Mouse (Mus musculus) urinary bladder, postnatal 36 days (tissue): Measurements from ENCODE around the gene Tyw1.
"Not testable (repeated sequence)": the region's sequence is repeated elsewhere in the genome, so short reads cannot be mapped to it uniquely, and the experiment has no call there.

ENCODE experiments used
- DNase-seq, 2 experiments: peaks; one replicate each; pipeline ENCODE4 v3.0.0; 2022; ENCODE audit warnings: low spot score in 2 of 2, mixed read lengths in 1 of 2

Gene Tyw1

DNA sequence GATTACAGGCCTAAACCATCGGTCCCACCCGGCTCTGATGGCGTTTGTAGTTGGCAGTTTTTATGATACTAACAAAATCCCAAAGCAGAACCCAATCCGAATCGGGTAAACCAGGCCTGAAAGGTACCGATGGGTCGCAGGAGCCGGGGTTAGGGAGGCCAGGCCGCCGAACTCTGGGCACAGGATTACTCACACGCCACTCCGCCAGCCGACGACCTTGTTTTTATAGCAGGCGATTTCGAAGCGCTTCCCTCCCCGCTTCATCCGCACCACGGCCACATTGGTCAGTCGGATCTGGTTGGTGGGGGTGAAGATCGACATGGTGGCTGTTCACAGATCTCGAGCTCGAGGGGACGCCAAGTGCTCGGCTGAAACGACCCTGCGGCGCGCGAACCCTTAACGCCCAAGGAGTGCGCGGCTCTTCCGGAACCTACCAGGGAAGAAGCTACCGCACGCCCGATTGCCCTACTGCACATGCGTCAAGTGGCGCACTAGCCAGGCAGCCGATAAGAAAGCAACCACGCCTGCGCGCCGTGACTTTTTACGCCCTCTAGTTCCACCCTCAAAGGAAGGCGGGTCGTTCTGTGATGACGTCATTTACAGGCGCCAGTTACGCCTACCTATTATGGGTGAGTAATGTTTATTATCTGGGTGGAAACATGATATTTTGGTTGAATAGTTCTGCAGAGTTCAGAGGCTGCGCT, at the start of gene Tyw1, which contains the start of gene Sbds:
Gene Tyw1 (plus strand): TSS at position 603 of the 704 bp plus-strand sequence.
Gene Sbds (minus strand): TSS at position 514 of the 704 bp plus-strand sequence.
- peak; percentile 96 to 99 for DNase-seq

DNA sequence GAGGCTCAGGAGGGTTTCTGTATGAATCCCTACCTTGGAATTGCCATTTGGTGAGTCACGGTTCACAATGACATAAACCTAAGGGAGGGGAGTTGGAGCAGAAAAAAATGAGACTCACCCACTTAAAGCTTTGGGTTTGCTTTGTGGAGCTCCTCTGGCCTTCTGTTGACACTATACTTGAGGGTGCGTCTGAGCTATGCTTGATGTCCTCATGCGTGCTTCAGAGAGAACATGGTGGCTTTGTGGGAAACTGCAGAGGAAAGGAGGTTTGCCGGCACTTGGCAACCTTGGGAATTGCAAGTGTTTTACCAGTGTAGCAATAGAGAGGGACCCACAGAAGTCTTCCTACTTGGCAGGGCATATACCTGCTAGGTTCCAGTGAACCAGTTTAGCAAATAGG, 48.1 kb upstream of the Tyw1 start:
- no peak for DNase-seq

DNA sequence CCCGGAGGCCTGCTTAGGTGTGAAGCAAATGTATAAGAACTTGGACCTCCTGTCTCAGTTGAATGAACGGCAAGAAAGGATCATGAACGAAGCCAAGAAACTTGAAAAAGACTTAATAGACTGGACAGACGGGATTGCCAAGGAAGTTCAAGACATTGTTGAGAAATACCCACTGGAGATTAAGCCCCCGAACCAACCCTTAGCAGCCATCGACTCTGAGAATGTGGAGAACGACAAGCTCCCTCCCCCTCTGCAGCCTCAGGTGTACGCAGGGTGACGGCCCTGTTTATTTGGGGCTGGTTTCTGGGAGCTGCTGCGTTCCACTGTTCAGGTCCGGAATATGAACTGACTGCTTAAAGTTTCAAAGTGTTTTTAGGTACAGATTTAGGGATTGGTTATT, 42.5 kb upstream of the Tyw1 start:
- DNase-seq = no peak

DNA sequence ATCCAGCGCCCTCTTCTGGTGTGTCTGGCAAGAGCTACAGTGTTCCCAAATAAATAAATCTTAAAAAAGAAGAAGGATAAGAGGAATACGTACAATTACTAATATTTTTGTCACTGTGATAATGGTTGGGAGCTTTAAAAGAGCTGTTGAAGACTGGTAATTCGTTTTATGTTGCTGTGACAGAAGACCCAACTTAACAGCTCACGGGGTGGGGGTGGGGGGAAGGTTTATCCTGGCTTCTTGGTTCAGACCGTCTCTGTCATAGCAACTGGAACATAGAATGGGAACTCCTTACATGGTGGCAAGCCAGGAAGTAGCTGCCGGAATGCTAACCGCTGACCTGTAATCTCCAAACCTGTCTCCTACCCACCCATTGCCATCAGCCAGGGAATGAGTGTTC, 38.6 kb upstream of the Tyw1 start, which contains the start of gene Tmem248:
Gene Tmem248 (plus strand): TSS at position 301 of the 400 bp plus-strand sequence.
- no peak for DNase-seq

DNA sequence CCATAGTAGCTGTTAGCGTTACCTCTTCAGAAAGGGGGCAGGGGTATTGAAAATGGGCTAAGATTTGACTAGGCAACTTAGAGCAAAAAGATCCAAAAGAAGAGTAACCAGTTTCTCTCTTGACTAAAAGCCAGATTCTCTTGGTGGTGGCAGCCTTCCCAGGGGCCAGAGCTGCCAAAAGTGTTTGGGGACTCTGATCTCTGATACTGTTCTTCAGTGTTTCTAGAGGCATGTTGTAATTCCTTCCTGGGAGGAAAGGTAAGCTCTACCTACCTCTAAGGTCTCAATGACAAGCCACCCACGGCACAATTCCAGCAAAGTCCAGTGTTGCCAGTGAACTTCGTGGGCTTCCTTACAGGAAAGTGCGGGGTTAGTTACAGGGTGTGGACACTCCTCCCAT, 38.0 kb upstream of the Tyw1 start:
- DNase-seq = no peak

DNA sequence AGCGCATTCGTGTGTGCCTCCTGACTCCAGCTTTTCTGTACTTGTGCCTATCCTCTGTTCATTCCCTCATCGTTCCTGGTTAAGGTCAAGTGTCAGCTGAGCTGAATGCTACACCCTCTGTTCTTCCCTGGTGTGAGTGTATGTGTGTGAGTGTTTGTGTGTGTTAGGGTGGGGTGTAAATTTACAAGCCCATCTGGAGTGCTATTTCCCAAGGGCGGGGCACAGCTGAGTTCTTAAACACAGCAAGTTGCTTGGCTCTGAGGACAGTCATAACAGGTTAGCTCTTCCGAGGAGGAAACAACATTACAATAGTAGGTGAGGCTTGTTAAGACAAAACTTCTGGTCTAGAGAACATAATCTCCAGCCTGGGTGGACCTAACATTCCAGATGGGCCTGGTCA, 37.1 kb upstream of the Tyw1 start:
- DNase-seq = no peak

DNA sequence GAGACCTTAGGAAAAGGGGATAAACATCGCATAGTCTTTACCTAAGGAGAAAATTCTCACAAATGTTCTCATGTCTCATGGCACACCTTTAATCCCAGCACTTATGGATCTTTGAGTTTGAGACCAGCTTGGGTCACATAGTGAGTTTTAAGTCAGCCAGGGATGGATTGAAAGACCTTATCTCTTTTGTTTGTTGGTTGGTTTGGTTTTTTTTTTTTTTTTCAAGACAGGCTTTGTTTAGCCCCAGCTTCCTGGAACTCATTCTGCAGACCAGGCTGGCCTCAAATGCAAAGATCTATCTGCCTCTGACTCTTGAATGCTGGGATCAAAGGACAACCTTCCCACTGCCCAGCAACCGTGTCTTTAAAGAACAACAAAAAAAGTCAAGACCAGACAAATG, 34.1 kb upstream of the Tyw1 start:
- DNase-seq = no peak

DNA sequence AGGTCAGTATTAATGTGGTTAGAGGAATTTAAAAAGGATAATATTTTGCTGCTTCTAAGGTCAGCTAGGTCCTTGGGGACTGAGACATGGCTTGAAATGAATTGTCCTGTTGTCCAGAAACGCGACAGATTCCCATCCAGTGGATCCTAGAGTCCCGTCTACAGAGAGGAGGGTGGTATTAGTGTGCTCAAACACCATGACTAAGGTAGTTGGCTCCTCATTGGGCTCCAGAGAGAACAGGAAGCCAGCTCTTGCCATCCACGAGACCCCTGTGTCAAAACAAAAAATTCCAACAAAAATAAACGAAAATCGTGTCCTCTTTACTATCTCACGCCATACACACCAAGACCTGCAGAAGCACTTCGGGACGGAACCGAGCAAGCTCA, 33.7 kb upstream of the Tyw1 start:
- peak in 1 of 2 experiments; percentile 11 for DNase-seq

DNA sequence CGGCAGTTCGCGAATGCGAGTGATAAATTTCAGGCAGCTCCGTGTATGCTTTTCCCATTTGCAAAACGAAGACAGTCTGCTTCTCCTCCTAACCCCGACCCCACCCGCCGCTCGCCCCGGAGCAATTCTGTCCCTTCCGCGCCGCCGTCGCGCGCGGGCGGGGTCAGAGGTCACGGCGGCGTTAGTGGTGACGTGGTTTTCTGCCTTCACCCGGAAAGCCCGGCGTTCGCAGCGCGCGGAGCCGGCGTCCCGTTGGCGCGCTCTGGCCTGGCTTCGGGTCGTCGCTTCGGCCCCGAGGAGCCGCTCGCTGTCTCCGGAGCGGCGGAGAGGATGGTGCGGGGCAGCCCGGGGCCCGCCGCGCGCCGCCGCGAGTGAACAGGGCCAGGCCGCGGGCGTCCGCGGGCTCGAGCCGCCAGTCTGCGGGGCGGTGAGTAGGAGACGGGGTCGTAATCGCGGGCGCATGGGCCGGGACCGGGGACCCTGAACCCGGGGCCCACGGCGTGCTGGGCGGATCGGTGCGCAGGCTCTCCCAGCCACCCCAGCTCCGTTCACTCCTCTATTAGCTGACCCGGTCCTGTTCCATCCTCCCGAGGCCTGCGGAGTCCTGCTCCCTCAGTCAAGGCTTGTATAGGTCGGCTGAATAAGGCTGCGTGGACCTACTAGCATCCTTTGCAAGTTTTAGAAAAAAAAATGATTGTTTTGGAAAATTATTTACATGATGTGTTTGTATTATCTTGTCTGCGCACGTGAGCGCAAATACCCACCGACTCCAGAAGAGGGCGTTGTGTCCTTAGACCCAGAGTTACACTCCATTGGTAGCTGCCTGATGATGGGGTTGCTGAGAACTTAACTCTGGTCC, 33.0 kb upstream of the Tyw1 start:
- peak; percentile 94 for DNase-seq

DNA sequence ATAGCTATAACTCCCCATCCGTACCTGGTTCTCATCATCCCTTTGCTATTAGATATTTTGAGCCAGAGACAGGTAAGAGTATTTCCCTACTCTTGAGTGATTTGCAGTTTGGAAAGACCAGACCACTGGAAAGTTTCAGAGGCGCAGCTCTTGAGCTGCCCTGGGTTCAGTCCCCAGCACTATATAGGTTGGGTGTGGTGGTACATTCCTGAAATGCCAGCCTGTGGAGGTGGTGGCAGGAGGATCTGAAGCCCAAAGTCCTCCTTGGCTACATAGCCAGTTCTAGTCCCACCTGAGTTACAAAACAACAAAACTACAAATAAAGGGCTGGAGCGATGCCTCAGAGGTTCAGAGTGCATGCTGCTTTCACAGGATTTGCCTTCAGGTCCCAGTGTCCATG, 28.6 kb upstream of the Tyw1 start:
- no peak for DNase-seq

DNA sequence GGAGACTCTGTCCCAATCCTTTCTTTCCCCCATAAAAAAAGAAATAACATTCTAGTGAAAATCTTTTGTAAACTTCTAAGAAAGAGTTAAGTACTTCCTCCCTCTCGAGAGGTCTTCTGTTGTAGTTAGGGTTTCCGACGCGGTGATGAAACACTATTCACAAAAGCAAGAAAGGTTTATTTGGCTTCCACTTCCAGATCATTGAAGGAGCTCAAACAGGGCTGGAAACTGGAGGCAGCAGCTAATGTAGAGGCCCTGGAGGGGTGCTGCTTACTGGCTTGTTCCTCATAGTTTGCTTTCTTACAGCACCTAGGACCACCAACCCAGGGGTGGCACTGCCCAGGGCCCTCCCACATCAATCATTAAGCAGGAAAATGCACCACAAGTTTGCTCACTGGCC, 27.3 kb upstream of the Tyw1 start:
- DNase-seq = no peak

DNA sequence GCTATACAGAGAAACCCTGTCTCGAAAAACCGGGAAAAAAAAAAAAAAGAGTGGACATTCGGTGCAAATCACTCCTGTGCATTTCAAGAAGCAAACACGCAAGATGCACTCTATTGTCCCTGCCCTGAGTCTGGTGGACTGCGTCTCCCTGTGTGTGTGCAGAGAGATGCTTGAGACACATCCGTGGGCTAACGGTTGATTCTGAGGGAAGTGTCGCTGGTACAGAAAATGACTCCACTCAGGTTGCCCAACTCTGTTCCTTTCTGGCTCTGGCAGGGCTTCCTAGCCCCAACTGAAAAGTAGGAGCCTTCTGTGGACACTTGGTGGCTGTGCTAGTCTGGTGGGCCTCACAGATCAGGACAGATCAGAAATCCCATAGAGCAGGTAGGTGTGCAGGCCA, 19.1 kb upstream of the Tyw1 start:
- no peak for DNase-seq

DNA sequence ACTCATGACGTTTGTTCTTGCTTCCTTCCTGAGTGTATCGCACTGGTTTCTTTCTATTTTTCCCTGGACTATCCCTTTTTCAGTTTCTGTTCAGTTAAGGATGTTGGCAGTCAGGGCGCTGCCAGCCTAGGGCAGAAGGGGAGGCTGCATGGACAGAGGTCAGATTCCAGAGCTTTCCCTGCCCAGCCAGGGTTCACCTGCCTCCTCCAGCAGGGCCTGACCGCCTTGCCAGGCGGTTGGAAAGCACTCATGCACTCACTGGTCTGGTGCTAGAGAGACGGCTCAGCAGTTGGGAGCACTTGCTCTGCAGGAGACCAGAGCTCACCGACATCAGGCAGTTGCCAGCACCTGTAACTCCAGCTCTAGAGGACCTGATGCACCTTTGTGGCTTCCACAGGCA, 16.2 kb upstream of the Tyw1 start:
- no peak for DNase-seq

DNA sequence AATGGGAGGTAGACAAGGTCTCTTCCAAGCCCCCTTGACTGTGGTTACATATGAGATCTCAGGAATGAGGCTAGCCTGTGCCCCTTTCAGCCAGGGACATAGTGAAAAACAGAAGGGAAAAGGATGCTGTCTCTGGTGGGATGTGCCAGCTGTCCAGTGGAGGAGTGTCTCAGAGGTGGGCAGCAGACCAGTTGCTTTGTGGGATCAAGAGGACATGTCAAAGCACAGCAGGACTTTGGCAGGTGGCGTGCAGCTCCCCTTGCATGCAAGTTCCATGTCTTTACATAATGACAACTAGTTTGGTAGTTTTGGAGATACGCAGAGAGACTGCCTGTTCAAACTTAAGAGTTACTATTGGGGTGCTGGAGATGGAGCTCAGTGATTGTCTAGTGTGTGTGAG, 15.6 kb upstream of the Tyw1 start:
- DNase-seq = no peak

DNA sequence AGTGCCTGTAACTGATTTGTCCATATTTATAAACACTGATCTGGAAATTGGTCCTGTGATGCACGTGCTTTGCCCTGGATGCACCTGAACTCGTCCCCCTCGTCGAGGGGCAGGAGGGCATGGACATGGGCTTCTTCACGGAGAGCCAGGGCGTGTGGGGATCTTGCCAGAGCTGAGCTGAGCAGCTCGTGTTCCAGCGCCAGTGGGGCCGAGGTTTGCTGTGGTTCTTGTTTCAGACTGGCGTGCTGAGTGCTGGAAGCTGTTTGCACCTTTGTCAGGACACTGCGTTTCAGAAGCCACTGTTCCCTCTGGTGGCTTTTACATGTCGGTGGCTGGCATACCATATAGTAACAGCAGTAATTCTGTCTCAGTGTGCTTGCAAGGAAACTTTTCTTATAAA, 14.0 kb upstream of the Tyw1 start:
- no peak for DNase-seq

DNA sequence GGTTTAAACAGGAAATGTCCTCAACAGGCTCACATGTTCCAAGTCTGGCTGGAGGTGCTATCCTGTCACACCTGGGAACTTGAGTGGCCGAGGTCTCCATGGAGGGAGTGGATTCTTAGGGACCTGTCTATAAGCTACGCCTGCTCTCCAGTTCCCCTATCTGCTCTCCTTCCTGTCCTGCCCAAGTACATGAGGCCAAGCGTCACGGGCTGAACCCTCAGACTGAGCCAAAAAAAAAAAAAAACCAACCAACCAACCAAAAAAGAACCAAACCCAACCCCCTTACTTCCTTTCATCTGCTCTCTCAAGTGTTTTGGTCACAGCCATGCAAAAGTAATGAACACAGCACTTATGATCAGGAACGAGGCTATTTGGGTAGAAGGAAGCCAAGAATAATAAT, 7.6 kb upstream of the Tyw1 start:
- no peak for DNase-seq

DNA sequence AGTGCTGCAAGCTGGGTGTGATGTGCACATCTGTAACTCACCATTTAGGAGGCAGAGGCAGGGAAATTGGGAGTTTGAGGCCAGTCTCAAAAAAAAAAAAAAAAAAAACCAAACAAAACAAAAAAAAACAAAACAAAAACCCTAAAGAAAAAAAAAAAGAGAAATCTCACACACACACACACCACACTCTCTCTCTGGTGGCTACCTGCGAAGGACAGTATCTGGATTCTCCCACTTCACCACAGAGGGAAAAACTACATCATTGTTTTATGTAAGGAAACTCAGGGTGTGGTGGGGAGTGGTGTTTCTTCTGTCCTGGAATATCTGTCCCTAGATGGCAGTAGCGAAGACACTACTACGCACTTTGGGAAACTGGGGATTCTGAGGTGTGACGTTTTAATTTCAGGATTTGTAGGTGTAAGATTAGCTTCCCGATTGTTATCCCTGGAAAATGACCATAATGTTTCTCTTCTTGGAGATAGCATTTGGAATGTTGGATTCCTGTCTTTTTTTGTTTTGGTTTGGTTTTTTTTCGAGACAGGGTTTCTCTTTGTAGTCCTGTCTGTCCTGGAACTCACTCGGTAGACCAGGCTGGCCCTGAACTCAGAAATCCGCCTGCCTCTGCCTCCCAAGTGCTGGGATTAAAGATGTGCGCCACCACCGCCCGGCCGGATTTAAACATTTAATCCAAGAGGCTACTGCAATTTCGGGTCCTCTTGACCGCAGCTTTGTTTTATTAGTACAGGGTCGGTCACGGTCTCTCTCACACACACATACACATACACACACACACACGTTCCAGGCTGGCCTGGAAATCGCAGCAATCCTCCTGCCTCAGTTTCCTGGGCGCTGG, 1.0 kb upstream of the Tyw1 start:
- no peak for DNase-seq

DNA sequence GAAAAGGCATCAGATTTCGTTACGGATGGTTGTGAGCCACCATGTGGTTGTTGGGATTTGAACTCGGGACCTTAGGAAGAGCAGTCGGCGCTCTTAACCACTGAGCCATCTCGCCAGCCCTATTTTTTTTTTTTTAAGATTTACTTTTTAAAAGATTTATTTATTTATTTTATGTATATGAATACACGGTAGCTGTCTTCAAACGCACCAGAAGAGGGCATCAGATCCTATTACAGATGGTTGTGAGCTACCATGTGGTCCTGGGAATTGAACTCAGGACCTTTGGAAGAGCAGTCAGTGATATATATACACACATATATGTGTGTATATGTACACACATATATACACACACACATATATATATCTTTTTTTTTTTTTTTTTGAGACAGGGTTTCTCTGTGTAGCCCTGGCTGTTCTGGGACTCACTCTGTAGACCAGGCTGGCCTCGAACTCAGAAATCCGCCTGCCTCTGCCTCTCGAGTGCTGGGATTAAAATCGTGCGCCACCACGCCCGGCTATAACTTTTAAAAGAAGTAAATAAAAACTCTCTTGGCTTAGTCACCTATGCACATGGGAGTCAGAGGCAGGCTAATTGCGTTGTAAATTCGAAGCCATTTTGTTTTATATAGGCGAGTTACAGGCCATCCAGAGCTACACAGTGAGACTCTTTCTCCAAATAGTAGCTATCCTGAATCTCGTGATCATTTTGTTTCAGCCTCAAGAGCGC, 543 bp downstream of the Tyw1 start:
- not testable (repeated sequence) for DNase-seq

DNA sequence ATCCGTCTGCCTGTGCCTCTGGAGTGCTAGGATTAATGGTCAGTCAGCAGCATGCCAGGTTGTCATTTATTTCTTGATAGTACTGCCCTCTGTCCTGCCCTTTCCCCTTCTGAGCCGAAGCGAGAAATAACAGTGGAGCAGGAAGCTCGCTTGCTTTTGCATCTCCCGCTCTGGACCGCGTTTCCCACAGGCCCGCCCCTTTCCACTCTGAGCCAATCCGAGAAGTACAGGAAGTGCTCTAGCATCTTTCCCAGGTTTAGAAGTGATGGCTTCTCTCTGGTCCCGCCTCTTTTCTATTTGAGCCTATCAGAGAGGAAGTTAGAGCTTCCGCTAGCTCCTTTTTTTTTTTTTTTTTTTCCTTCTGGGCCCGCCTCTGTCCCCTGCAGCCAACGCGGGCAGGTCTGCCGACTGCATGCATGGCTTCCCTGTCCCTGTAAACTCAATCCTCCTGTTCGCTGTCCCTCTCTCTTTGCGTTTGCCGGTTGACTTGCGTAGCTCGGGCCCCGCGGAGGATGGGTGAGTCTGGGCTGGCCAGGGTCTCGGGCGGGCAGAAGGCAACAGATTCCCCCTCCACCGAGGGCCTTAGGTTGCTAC, 1.4 kb downstream of the Tyw1 start:
- DNase-seq = peak; percentile 90 to 94

DNA sequence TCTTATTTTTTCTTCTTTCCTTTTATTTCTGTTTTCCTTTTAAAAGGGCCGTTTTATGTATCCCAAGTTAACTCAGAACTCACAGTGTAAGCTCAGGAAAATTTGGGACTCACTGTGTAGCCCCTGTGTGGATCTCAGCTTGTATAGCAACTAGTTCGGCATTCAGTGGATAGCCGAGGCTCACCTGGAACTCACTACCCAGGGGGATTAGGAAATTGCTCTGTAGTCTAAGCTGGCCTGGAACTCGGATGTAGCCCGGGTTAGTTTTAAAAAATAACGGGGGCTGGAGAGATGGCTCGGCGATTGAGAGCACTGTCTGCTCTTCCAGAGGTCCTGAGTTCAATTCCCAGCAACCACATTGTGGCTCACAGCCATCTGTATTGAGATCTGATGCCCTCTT, 1.9 kb downstream of the Tyw1 start:
- no peak for DNase-seq

DNA sequence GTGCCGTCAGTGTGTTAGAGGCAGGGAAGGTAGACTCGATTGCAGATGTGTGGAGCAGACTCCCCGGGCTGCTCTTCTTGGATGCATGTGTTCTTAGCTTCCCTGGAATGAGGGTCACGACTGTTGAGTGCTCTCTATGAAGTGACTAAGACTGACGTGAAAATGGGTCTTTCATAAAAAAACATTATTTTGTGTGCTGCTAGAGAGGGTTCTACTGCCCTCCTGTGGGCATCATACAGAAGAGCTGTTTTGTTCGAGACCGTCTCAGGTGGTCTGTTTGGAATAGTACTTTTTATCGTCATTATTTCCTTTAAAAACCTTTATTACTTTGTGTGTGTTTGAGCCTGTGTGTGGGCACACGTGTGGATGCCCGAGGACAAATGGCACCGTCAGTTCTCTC, 8.0 kb downstream of the Tyw1 start:
- no peak for DNase-seq
